Mouse (Mus musculus) heart, adult 9 months (tissue): ENCODE data around the gene Senp7.
"Not testable (repeated sequence)": the region's sequence is repeated elsewhere in the genome, so short reads cannot be mapped to it uniquely, and the experiment has no call there.

Source experiments
- DNase-seq, 2 experiments: peaks; one replicate each; pipeline ENCODE4 v3.0.0; 2022; ENCODE audit warnings: low spot score in 2 of 2

The Senp7 gene

DNA sequence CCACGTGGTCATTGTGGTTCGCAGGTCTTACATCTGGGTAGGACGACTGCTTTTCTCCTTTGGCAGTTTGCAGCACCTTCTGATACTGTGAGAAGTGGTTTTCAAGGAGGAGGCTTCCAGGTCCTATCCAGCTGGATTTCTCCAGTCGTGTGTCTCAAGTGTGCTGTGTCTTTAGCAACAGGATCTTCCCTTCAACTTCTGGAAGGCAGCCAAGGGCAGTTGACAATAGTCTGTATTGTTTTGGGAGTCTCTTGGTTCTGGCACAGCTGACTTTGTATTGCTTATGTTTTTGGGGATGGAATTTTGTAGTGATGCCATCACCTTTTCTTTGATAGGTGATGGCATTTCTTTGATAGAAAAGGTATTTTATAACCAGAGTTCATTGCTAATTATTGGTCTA is 86.0 kb downstream of the Senp7 start:
- DNase-seq = no peak

DNA sequence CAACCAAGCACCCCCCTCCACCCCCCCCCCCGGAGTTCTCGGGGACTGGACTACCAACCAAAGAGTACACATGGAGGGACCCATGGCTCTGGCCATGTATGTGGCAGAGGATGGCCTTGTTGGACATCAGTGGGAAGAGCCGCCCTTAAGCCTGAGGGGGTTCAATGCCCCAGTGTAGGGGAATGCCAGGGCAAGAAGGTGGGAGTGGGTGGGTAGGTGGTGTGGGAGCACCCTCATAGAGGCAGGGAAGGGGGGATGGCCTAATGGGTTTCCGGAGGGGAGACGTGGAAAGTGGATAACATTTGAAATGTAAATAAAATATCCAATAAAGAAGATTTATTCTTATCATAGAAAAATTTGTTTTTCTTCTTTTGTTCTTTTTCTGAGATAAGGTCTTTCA is 89.5 kb downstream of the Senp7 start:
- not testable (repeated sequence) for DNase-seq

- no peak for DNase-seq
Measured at GRCm38 (mm10) chr16:56139921-56140320, 91.8 kb downstream of the Senp7 start.

GRCm38 (mm10) chr16:56144876-56145555 is 96.9 kb downstream of the Senp7 start:
- no peak for DNase-seq

GRCm38 (mm10) chr16:56147679-56148078 is 99.5 kb downstream of the Senp7 start:
- DNase-seq = no peak

DNA sequence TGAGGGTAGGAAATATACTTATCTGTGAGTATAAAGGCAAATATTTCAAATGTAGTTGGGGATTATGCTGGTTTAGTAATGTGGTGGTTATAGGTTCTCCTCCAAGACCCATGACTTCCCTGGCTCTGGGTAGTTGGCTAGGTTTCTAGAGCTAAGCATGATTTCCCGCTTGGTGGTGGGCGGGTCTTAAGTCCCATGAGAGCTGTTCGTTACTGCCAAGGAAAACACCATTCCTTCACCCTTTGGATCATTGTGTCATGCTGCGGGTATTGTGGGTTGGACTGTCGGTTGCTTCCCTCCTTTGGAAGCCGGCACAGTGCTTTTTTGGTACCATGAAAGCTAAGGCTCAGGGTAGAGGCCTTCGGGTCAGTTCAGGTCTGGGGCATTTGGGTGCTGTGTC is 115.3 kb downstream of the Senp7 start:
- DNase-seq = peak; percentile 19 to 48

DNA sequence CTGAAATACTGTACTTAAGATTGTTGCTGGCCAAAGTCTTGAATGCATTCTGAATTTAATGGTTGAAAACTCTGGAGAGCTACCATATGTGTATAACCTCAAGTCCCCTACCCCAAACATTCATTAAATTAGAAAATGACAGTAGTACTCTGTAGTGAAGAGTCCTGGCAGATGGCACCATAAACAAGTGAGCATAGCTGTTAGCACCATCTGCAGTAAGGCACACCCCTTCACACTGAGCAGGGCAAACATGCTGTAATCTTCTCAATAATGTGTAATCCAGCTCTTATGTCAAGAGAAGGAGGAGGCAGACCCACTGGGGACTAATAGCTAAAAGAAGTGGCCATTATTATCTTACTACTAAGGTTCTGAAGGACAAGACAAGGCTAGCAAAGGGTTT is 122.1 kb downstream of the Senp7 start:
- DNase-seq = no peak

DNA sequence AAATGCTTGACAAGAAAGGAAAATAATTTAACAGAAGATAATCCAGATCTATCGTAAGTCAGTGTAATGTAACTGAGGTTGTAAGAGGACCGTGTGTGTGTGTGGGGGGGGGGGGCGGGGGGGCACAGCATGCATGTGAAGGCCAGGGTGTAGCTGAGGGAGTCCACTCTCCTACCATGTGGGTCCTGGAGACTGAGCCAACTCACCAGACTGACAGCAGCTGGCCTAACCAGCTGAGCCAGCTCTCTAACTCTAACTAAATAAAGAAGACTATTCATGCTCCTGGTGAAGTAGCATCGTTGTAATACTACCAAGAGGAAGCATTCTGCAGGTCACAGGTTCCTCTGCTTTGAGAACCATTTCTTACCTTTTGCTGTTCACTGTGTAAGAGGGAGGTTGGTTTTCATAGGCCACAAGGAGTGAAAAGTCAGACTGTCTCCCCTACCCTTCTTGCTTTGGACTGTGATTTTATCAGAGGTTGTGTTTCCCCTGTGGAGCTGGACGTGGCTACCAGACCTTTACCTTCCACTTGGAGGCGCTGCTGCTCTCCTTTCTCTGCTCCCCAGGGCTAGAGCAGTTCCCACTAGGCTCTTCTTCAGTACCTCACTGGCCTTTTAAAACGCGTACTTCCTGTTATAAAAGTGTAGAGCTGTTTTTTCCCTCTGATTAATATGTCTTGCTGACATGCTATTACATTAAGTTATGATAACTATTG is 127.9 kb downstream of the Senp7 start:
- DNase-seq = no peak

DNA sequence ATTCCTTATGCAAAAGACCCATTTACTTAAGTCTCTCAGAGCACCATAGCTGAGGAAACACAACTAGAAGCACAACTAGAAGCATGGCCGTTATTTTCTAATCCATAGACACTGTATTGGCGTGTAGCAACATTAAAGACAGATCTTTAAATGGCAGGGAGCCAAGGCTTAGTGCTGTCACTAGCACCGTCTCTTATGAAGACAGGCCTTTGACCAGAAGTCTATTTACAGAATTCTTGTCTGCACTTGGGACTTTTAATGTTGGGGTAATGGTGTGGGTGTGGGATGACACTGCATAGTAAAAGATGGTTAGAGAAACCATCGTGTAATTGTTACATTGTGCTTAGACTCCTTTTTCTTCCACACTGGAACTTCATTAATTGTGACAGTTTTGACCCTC is 138.7 kb downstream of the Senp7 start:
- no peak for DNase-seq

GRCm38 (mm10) chr16:56188198-56188597 is 140.1 kb downstream of the Senp7 start:
- DNase-seq = no peak

DNA sequence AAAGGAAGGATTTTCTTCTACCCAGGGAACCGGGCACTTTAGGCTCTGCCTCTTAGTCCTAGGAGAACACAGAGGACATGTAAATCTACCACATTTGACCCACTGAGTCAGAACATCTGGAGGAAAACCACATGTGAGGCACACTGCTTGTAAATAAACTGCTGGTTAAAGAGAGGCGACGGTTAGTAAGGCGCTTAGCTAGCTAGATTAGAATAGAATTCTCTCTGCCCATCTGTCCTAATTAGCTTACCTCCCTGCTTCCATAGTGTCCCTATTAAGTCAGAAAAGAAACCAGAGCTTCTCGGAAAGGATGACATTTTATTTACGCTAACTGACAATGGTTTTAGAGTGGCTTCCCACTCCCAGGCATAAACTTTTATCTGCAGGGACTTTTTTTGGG is 155.9 kb downstream of the Senp7 start, which contains the start of gene Impg2:
TSS of gene Impg2 (plus strand) at position 263 of the 400 bp plus-strand sequence.
- DNase-seq = no peak

DNA sequence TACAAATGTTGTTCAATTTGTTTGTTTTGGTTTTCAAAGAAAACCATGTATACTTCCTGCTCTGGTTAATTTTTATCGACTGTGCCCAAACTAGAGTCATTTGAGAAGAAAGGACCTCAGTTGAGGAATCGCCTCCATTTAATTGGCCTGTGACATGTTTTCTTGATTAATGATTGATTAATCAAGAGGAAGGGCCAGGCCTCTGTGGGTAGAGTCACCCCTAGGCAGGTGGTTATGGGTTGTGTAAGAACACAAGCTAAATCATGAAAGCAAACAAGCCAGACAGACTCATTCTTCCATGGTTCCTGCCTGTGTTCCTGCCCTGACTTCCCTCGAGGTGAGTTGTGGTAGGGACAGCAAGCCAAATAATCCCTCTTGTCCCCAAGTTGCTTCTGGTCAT is 164.6 kb downstream of the Senp7 start:
- DNase-seq = no peak

- DNase-seq = no peak
Measured at GRCm38 (mm10) chr16:56227686-56228085, 179.5 kb downstream of the Senp7 start.

GRCm38 (mm10) chr16:56229455-56229854 is 181.3 kb downstream of the Senp7 start:
- DNase-seq = no peak

- no peak for DNase-seq
Measured at GRCm38 (mm10) chr16:56231300-56231699, 183.2 kb downstream of the Senp7 start.

DNA sequence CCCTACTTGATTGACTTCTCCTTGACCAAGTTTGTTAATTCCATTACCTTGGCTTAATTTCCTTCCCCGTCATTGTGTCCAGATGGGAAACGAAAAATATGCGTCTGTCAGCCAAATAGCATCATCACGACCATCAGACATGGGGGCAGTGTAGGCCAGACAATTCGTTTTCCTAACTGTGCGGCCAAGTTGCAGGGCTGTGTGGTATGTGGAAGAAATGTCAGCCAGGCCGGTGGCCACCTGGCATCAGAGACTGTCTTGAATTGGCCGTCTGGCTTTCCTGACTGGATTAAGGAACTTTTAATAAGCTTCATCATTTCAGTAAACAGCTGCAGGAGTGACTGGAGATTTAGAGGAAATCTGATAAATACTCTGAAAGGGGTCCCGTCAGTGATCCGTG is 184.6 kb downstream of the Senp7 start:
- DNase-seq = peak; percentile 8 to 26
